Mouse (Mus musculus) kidney, postnatal 4 days (tissue): ENCODE results near the gene Uqcc1.
A peak's percentile ranks its signal among the peaks of the same experiment; 100 is the strongest.
"Not testable (repeated sequence)": the region's sequence is repeated elsewhere in the genome, so short reads cannot be mapped to it uniquely, and the experiment has no call there.

Experiments
- DNase-seq, 2 experiments: peaks; one replicate each; pipeline ENCODE4 v3.0.0; 2021; ENCODE audit warnings: mixed read lengths in 2 of 2

The Uqcc1 gene

GRCm38 (mm10) chr2:155928711-155929345 lies 1.3 kb downstream of the Uqcc1 start:
- DNase-seq = peak; percentile 51 to 68

- DNase-seq = not testable (repeated sequence)
Observed at GRCm38 (mm10) chr2:155925213-155925612, 4.9 kb downstream of the Uqcc1 start.

- DNase-seq = no peak
Observed at GRCm38 (mm10) chr2:155923143-155923542, 7.0 kb downstream of the Uqcc1 start.

GRCm38 (mm10) chr2:155914684-155915083 lies 15.4 kb downstream of the Uqcc1 start:
- DNase-seq = no peak

- no peak for DNase-seq
Observed at GRCm38 (mm10) chr2:155903632-155904008, 26.5 kb downstream of the Uqcc1 start.

GRCm38 (mm10) chr2:155902989-155903631 lies 27.0 kb downstream of the Uqcc1 start:
- no peak for DNase-seq

GRCm38 (mm10) chr2:155895046-155895735 lies 34.9 kb downstream of the Uqcc1 start:
- DNase-seq = no peak

- DNase-seq = no peak
Observed at GRCm38 (mm10) chr2:155894307-155895045, 35.6 kb downstream of the Uqcc1 start.

GRCm38 (mm10) chr2:155886776-155887175 lies 43.3 kb downstream of the Uqcc1 start:
- no peak for DNase-seq

- peak in 1 of 2 experiments; percentile 24 for DNase-seq
Observed at GRCm38 (mm10) chr2:155885271-155885697, 44.8 kb downstream of the Uqcc1 start.

GRCm38 (mm10) chr2:155882087-155882486 lies 48.0 kb downstream of the Uqcc1 start:
- DNase-seq = no peak

GRCm38 (mm10) chr2:155878964-155879876 lies 50.9 kb downstream of the Uqcc1 start:
- peak; percentile 16 to 37 for DNase-seq

GRCm38 (mm10) chr2:155873636-155874035 lies 56.5 kb downstream of the Uqcc1 start:
- DNase-seq = no peak

GRCm38 (mm10) chr2:155872930-155873507 lies 57.1 kb downstream of the Uqcc1 start:
- peak in 1 of 2 experiments; percentile 39 for DNase-seq

GRCm38 (mm10) chr2:155872486-155872885 lies 57.6 kb downstream of the Uqcc1 start:
- DNase-seq = no peak

GRCm38 (mm10) chr2:155869772-155870171 lies 60.3 kb downstream of the Uqcc1 start:
- DNase-seq = no peak

GRCm38 (mm10) chr2:155868320-155868719 lies 61.8 kb downstream of the Uqcc1 start:
- no peak for DNase-seq

GRCm38 (mm10) chr2:155863301-155863867 lies 66.7 kb downstream of the Uqcc1 start:
- DNase-seq = peak in 1 of 2 experiments; percentile 16

- peak; percentile 68 to 78 for DNase-seq
Observed at GRCm38 (mm10) chr2:155862573-155863300, 67.4 kb downstream of the Uqcc1 start.

- DNase-seq = no peak
Observed at GRCm38 (mm10) chr2:155861581-155861980, 68.5 kb downstream of the Uqcc1 start.

- no peak for DNase-seq
Observed at GRCm38 (mm10) chr2:155860102-155860501, 70.0 kb downstream of the Uqcc1 start.
